Mouse (Mus musculus) mouse embryonic stem cell (cell line): Measurements from ENCODE around the gene Tpd52l2.

Experiments used
- in situ Hi-C, 2 experiments: fragments of 300-500 bp; cut with MboI; formaldehyde crosslinking; loops; 1 replicate in 1 of 2; 3 replicates in 1 of 2; pipeline ENCODE4 v1.14.3; 2019 to 2020; ENCODE audit warnings: low sequenced_read_pairs in 2 of 2, low pct_unique_long_range_greater_than_20kb in 1 of 2, mixed read lengths in 1 of 2; ENCODE audit not compliant: unreplicated experiment in 1 of 2

Tpd52l2 gene

GRCm38 (mm10) chr2:181522811-181523210 lies 25.9 kb downstream of the Tpd52l2 start:
- in situ Hi-C loops = no loop called here

DNA sequence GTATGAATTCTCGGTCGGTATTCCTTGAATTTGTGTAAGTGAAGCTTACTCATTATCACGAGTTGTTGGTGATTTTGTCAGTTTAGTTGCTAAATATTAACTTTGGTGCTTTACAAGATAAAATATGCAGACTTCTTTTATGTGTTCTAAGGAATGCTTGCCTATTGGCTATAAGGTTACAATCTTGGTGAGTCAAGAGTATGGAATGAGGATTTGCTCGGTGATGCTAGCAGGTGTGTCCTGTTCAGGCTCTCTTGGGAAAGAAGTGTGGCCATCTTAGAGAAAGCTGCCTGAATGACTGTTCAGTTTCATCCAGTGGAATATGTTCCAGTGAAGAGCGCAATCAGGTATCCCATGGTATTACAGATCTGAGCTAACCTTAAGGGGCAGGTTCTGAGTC lies 28.6 kb downstream of the Tpd52l2 start:
- in situ Hi-C loops = no loop called here

DNA sequence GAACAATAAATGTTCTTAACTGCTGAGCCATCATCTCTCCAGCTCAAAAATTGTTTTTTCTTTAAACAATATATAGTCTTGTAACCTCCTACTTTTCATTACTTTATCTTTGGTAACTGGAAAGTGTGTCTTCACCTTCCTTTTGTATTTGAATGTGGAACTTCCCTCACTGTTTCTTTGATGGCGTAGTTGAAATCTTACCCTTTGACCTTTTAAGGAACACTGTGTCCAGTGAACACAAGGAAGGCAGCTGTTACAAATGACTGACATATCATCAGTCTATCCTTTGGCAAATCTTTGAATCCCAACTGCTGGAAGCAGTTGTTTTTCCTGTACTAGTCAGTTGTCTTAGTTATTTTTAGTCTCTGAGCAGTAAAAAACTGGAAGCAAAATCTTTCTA lies 32.1 kb downstream of the Tpd52l2 start:
- in situ Hi-C loops = no loop called here

DNA sequence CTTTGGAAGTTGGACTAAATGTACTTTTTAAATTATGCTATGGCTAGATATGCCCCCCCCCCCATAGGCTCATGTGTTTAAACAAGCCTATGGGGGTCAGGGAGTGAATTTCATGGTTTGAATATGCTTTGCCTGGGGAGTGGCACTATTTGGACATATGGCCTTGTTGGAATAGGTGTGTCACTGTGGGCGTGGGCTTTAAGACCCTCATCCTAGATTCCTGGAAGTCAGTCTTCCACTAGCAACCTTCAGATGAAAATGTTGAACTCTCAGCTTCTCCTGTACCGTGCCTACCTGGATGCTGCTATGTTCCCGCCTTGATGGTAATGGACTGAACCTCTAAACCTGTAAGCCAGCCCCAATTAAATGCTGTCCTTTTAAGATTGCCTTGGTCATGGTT lies 35.6 kb downstream of the Tpd52l2 start:
- in situ Hi-C loops = no loop called here

DNA sequence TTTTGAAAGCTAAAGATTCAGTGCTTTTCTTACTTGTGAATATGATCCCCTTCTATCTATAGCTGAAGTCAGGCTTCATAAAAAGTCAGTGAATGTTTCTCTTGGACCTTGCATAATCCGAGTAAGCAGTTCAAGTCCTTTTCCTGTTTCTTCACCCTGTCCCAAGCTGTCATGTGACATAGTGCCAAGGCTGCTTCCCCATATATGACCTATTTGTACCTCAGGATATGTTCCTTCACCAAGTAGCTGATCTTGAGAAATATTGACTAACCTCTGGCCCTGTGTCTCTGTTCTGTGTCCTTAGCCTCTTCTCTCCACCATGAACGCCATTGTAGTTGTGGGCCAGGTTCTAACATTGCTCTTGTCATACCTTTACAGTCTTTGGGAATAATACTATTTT lies 39.5 kb downstream of the Tpd52l2 start:
- in situ Hi-C loops = no loop called here

- in situ Hi-C loops = no loop called here
Measured at GRCm38 (mm10) chr2:181537444-181538047, 40.6 kb downstream of the Tpd52l2 start.

GRCm38 (mm10) chr2:181541761-181542380 lies 44.9 kb downstream of the Tpd52l2 start:
- in situ Hi-C loops = no loop called here

DNA sequence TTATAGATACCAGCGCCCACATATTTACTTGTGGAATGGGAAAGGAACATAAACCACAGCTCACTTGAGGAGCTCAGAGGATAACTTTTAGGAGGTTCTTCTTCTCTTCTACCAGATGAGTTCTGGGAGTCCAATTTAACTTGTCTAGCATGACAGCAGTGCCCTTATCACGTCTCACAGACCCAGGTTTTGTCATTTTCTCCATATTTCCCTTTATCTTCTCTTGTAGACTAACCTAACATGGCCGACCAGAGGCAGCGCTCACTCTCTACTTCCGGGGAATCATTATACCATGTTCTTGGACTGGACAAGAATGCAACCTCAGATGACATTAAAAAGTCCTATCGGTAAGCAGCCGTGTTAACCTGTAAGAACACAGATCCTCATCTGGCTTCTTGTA lies 49.2 kb downstream of the Tpd52l2 start:
- in situ Hi-C loops = no loop called here

- in situ Hi-C loops = no loop called here
Measured at GRCm38 (mm10) chr2:181548227-181548626, 51.3 kb downstream of the Tpd52l2 start.

- in situ Hi-C loops = no loop called here
Measured at GRCm38 (mm10) chr2:181548682-181549081, 51.7 kb downstream of the Tpd52l2 start.

DNA sequence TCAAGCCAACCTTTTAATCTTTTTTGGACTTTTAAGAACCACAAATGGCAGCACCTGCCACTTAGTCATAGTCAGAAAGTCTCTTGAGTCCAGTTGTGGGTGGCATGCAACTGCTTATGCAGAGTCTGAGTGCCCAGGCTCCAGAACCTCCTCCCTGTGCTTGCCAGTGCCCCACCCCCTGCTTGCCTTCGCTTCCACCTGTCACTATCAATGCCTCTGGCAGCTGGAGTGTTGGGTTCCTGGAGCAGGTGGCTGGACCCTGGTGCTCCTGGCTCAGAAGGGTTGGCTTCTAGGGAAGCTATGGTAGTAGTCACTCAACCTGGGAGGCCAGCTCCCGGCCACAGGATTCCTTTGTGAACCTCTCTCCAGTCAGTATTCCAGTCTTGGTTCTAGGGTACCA lies 53.3 kb downstream of the Tpd52l2 start:
- in situ Hi-C loops = no loop called here

- in situ Hi-C loops = no loop called here
Measured at GRCm38 (mm10) chr2:181553772-181554171, 56.8 kb downstream of the Tpd52l2 start.

GRCm38 (mm10) chr2:181567338-181567737 lies 70.4 kb downstream of the Tpd52l2 start:
- in situ Hi-C loops = no loop called here
